Mouse (Mus musculus): ENCODE results near the gene Tnni1. TPM values are rescaled to one million over a fixed set of nuclear protein-coding genes. Genes with fewer than 3 reads are reported as not detected.
A peak's percentile ranks its signal among the peaks of the same experiment; 100 is the strongest.

Gene Tnni1
- total RNA-seq (2014; fragmentation: Nextera tagmentation) (not detected in 2 replicates), total RNA-seq (2017) (not detected in 2 replicates)

DNA sequence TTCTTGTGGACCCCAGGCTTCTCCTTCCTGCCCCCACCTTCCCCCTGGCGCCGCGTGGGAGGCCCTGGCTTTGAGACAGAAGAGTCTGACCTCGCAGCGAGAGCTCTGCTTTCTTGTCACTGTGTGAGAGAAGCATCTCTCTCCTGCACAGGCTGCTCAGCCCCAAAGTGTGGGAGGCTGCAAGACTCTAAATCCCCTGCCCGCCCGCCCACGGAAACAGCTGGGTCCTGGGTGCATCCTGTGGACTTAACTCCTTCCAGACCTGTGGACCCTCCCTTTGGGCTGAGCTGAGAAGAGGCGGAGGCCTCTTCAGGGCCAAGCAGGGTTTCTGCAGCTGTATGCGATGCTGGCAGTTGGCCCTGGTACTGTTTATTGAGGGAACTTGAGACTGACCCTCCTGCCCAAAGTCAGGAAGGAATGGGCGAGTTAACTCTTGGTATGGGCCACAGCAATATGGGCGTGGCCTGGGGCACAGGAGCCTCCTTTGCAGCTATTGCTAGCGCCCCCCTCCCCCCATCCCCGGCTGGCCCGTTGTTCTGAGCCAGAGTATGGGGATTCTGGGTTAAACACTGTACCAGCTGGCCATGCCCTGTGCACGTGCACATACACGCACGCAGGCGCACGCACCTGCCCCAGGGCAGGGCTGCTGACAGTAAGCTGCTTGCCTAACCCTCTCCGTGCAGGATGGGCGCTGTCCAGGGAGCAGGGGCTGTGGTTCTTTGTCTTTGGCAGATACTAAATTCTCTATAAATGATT is at the start of gene Tnni1:
Gene Tnni1, plus strand, starts transcription at position 655 of the 756 bp plus-strand sequence.
- ATAC-seq (replicated peaks; ENCODE audit: poor library complexity, severe bottlenecking) = peak; percentile 45

DNA sequence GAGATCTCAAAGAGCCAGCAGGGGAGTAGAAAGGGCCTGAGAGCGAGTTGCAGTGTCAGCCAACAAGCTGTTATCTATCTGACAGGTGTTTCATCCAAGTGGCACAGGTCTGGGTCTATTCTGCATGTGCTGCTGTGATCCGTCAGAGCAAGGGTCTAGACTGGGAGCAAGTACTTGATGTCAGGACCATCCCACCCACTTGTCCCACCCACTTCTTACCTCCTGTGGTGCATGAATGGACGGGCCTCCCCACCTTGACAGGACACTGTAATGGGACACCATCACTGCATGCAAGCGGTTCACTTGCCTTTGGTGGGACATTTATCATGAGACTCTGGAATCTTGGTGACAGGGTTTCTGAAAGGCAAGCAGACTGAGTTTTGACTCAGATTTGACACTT is 49.4 kb upstream of the Tnni1 start:
- no peak for ATAC-seq (replicated peaks; ENCODE audit: poor library complexity, severe bottlenecking)

DNA sequence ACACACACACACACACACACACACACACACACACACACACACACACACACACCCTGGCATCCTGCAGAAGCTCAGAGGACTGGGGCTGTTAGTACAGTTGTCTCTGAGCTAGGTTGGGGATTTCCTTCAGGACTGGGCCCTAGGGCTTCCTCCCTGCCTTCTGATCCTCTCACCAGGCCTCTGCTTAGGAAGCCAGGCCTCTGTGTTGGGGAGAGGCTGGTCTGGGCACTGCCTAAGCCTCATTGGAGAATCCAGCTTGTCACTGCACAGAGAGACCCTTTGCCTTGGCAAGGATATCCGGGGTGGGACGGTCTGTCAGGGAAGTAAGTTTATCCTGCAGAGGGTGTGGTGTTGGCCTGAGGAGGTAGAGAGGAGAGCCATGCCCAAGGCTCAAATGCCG is 48.9 kb upstream of the Tnni1 start:
- peak; percentile 23 for ATAC-seq (replicated peaks; ENCODE audit: poor library complexity, severe bottlenecking)

DNA sequence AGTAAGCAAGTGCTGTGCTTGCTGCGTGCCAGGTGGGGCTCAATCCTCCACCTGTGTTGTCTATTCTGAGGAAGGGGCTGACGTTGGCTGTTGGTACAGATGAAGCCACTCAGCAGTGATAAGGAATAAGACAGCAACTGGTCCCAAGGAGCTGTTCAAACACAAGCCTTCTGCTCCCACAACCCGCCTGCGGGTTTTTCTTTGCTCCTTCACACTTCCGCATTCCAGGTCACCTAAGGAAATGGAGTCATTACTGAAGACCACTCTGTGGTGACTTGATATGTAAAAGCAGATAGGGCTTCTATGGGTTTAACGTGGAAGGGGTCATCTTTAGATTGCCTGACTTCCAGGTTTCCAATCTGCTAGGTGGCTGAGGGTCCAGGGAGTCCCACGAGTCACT is 47.8 kb upstream of the Tnni1 start:
- ATAC-seq (replicated peaks; ENCODE audit: poor library complexity, severe bottlenecking) = peak; percentile 36; the same call in 1 of the 2 replicates

DNA sequence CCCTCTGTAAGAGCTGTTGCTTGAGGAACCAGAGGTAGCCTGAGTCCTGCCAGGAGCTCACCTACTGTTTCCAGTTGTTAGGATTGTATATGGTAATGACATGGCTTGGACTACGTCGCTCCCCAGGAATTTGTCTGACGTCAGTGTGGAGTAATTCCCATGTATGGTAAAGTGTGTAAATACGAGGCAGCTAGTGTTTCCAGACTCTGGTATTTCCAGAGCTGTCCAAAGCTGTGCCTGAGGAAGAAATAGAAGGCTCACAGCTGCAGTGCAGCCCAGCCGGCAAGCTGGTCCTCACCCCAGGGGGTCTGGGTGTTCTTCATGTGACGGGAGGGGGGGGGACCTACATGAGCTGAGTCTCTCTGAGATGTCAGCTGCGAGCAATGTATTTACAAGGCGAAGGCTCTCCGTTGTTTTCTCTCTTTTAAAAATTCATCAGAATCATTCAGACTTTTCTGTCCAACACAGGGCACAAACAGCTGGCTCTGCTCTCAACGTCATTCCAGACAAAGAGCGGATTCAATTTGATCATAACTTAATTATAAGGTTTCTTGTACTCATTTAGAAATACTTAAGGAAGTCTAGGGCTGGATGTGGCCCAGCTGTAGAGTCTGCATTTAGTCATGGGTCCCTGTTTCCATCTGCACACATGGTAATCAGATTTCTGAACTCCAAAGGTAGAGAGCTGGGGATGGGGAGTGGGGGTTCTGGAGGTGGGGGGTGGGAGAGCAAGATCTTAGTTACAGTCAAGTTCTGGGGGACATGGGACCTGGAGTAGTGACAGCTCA is 47.1 kb upstream of the Tnni1 start:
- no peak for ATAC-seq (replicated peaks; ENCODE audit: poor library complexity, severe bottlenecking)

DNA sequence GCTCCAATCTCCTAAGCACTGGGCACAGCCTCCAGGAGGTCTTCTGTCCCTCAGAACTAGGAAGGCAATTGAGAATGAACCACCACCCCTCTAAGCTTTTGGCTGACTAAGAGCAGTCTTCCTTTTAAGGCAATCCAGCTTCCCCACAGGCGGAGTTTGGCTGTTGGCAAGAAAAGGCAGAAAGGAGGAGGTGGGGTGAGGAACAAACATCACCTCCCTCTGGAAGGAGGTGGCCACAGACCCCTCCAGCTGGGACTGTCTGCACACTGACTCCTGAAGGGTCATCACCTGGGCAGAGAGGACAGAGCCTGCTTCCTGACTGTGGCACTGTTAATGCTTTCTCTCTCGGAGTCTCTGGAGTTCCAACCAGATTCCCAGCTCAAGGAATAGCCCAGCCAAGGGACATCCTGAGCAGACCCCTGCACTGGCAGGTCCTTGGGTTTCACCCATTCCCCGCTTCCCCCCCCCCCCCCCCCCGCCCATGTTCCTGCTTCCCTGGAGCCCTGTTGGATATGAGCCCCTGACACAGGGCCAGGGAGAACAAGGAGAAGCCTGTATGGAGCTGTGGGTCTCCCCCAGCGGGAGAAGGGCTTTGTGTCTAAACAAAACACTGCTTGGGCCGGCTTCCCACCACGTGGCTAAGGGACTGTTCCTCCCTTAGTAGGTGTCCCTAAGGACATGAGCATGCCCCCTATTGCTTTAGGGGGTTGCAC is 44.9 kb upstream of the Tnni1 start:
- ATAC-seq (replicated peaks; ENCODE audit: poor library complexity, severe bottlenecking) = no peak

DNA sequence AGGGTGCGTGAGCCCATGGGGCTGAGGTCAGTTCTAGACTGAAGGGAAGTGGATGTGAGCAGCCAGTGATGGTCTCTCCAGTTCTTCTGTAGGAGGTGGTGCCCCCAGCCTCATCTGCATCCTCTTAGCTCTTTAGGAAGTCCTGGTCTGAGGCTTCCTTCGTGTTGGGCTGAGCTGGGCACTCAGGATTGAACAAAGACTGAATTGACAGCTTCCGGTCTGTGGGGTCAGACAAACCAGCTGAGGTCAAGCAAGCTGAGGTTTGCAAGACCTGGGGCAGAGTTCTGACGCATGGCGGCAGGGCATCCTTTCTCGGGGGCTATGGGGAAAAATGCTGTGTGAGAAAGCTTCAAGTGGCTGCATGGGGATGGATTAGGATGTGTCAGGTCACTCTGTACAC is 43.8 kb upstream of the Tnni1 start:
- peak; percentile 29; the same call in 1 of the 2 replicates for ATAC-seq (replicated peaks; ENCODE audit: poor library complexity, severe bottlenecking)

DNA sequence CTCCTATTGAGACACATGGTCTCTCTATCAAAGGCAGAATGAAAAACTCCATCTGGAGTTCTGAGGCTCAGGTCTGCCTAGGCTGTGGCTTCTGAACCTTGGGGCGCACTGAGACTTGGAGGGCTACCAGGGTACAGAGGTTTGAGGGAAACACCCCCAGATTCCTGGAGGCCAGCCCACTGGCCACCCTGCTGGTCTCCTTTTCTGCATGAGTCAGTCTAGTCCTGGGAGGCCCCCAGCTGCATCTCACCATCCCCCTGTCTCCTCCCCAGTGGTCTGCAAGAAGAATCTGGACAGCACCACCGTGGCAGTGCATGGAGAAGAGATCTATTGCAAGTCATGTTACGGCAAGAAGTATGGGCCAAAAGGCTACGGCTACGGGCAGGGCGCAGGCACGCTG is 34.2 kb upstream of the Tnni1 start:
- ATAC-seq (replicated peaks; ENCODE audit: poor library complexity, severe bottlenecking) = no peak

DNA sequence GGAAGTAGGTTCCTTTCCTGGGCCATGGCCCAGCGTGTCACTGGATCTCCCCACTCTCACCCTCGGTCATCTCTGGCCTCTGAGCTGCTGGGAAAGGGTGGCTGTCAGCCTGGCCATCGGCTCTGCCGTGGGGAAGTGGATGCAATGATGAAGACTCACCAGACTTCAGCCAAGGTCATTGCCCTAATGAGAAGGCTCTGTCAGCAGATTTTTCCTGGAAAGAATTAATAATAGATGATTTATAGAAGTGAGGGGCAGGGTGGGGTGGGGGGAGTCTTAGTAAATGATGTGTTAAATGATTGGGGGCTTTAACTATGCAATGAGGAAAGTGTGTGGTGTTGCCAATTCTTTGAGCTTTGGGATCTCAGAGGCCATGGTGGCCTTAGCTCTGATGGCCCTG is 33.0 kb upstream of the Tnni1 start:
- no peak for ATAC-seq (replicated peaks; ENCODE audit: poor library complexity, severe bottlenecking)

DNA sequence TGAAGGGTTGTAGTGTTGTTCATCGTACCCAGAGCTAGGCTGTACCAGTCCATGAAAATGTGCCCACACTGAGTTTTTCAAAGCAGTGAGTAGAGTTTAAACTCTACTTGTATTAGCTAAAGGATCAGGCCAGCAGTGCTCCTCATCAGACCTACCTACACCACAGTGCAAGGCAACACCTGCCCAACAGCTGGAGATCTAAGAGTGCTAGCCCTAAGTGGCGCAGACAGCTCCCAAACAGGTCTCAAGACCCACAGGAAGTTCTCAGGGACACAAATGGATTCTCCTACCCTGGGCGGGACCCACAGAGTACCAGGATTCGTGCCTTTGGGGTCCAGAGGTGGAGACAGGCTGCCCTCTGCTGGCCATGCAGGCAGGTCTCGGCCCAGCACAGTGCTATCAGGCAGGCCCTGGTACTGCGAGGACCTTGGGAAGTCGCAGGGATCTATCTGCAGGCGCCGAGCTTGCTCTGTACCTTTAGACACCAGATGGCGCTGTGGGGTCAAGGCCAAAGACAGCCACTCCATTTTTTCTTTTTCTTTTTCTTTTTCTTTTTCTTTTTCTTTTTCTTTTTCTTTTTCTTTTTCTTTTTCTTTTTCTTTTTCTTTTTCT is 26.4 kb upstream of the Tnni1 start:
- peak; percentile 100 for ATAC-seq (replicated peaks; ENCODE audit: poor library complexity, severe bottlenecking)

DNA sequence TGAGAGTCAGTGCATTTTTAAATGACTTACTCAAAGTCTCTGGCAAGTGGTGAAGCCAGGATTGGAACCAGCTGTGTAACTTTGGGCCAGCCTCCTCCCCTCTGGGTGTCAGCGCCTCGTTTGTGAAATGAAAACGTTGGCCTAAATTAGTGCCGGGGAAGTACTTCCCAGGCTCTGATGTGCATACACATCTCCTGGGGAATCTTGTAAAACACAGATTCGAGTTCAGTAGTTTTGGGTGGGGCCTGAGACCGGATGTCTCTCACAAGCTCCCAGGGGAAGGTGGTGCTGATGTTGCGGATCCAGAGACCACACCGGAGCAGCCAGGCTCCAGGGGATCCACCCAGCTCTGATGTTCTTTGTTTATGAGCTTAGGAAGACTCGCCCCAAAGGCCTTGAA is 23.9 kb upstream of the Tnni1 start:
- ATAC-seq (replicated peaks; ENCODE audit: poor library complexity, severe bottlenecking) = no peak

DNA sequence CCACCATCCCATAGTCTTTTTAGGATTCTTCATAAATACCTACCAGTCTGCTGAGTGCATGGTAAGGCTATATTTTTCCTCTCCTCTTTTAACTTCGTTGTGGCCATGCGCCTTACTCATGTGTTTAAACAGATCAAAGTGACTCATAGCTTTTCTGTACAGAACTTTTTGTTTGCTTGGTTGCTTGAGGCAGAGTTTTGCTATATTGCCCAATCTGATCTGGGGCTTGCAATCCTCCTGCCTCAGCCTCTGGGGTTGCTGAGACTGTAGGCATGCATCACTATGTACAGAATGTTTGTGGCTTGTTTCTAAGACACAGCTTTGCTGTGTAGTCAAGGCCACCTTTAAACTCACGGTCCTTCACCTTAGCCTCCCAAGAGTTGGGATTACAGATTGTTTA is 23.3 kb upstream of the Tnni1 start:
- ATAC-seq (replicated peaks; ENCODE audit: poor library complexity, severe bottlenecking) = no peak

DNA sequence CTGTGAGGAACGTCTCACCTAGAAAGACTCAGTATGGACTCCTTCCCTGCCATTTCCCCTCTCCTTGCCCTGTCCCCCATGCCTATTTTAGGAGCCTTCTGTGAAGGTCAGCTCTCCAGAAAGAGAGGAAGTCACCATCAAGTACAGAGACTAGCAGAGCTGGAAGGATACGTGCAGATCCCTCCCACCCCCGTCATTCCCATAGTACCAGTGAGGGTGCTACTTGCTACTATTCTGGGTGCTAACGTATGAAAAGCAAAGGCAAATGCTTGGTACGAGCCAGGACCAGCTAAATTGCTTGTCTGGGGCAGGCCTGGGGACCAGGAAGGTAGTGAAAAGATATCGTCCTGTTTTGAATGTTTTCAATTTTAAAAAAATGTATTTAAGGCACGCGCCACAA is 21.9 kb upstream of the Tnni1 start:
- ATAC-seq (replicated peaks; ENCODE audit: poor library complexity, severe bottlenecking) = no peak

DNA sequence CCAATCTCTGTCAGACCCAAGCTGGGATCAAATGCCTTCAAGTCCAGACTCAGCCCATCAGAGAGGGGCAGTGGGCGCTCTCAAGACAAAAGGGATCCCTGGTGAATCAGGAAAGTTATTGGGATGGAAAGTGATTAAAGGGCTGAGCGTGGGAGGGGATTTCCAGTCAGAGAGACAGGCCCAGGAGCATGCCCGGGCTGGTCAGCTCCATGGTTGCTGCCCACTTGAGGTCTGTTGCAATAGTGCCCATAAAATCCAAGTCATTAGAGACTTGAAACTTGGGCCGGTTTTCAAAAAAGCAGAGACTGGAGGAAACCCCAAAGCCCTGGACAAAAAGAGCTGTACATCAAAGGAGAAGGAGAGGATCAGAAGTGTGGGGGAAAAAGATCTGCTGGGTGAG is 19.5 kb upstream of the Tnni1 start:
- ATAC-seq (replicated peaks; ENCODE audit: poor library complexity, severe bottlenecking) = no peak

DNA sequence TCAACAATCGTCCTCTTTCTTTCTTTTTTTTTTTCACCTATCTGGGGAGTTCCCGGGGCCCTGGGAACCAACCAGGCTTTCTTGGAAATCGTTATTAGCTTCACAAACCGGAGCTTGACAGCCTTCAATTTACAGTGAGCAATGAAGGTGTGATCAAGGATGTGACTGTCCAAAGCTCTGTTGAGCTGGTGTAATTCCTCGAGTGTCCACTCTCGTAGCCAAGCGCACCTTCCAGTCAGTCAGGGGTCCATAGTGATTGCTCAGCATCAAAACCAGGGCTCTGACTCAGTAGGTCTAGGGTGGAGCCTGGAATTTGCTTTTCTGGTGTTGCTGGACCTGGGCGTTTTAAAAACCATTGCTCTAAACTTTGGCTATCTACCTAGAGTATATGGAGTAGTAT is 19.0 kb upstream of the Tnni1 start:
- ATAC-seq (replicated peaks; ENCODE audit: poor library complexity, severe bottlenecking) = no peak

DNA sequence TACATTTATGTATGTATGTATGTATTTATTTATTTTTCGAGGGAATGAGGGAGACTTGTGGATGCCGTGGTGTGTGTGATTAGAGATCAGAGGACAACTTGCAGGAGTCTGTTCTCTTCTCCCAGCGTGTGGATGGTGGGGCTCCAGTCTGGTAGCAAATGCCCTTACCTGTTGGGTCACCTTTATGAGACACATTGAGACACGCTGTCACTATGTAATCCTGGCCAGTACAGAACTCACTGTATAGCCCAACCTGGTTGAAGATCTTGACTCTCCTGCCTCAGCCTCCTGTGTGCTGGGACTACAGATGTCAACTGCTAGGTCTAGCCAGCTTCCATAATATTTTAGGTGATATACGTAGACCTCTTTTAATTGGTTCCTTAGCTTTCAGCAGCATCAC is 17.5 kb upstream of the Tnni1 start:
- ATAC-seq (replicated peaks; ENCODE audit: poor library complexity, severe bottlenecking) = no peak

DNA sequence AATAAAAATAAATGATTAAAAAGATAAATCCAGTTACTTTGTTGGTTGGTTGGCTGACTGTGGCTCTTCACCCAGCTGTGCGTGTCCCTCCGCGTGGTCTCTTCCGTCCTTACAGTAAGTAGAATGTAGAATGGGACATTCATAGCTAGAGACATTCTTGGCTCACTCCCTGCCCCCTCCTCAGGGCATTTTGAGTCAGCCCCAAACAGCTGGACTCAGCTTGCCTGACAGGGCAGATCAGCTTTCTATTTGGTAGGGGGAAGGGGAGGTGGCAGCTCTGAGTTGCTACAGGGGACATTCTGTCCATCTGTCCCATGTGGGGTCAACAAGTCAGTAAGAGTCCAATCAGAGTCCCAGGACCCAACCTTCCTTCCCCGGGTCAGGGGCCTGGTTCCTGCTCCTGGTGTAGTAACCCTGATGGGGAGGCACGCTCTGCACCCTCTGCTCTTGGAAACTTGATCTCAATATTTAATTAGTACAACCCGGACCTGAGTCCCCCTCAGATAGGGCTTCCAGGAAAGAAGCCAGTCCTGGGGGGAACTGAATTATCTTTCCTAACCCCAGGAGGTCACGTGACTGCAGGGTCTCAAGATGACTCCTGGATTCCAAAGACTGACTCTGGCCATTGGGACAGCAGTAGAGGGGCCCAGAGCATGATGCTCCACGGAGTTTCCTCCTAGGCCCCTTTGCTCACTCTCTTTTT is 15.6 kb upstream of the Tnni1 start:
- ATAC-seq (replicated peaks; ENCODE audit: poor library complexity, severe bottlenecking) = no peak

DNA sequence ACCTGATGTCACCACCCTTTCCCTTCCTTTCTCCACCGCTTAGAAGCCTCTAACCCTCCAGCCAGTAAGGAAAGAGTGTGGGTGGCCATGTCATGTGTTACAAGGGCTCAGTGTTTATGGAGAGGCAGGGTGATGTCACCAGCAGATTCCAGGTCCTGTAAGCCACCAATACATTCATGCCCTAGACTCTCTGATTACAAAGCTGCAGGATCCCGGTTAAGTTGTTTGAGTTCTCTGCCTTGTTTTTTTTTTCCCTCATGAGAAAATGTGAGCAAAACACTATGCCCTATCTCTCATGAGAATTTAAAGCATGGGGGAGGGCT is 15.1 kb upstream of the Tnni1 start:
- ATAC-seq (replicated peaks; ENCODE audit: poor library complexity, severe bottlenecking) = no peak

DNA sequence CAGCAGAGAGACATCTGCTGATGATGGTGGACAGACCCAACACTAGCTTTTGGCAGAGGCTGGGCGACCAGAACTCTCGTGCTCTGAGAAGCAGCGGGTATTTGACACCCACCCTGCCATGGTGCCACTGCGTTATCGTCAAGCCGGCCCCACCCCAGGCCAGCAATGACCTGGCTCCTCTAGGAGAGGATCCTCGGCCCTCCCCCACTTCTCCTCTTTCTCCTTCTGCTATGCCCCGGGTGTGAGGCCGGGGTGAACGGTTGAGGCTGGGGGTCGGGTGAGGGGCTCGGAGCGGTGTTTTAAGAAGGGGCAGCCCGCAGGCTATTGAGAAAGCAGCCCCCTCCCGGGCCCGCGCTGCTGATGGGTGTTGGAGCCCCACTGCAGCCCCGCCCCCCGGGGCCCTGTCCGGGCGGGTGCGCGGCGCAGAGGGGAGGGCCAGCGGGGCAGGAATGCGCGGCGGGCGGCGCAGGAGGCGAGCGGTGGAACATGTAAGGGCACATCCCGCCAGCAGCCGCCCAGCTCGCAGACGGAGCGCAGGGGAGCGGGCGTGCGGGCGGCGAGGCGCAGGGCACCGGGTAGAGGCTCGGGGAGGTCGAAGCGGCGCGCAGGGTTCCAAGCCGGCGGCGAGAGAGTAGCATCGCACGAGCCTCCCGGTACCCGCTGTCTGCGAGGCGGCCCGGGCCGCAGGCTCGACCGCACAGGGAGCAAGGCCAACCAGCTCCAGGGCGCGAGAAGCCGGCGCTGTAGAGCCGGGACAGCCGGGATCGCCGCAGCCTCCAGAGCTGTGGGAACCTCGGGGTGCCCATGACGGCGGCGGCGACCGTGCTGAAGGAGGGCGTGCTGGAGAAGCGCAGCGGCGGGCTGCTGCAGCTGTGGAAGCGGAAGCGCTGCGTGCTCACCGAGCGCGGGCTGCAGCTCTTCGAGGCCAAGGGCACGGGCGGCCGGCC is 13.3 kb upstream of the Tnni1 start, which contains the start of gene Phlda3:
Gene Phlda3, plus strand, starts transcription at position 475 of the 947 bp plus-strand sequence.
- peak; percentile 82 for ATAC-seq (replicated peaks; ENCODE audit: poor library complexity, severe bottlenecking)
